Mouse (Mus musculus) neural tube, embryonic 11.5 days (tissue): ENCODE measurements around the gene Agap2. TPM values are rescaled to one million over a fixed set of nuclear protein-coding genes. Genes with fewer than 3 reads are reported as not detected.
"Not testable (repeated sequence)": the region's sequence is repeated elsewhere in the genome, so short reads cannot be mapped to it uniquely, and the experiment has no call there.

Experiments
- ATAC-seq: fragments of 200-750 bp; cut with Nextera tagmentation; 2 replicates; pipeline ENCODE4 v1.8.0; 2017; ENCODE audit warnings: moderate number of reproducible peaks, mild to moderate bottlenecking, moderate TSS enrichment, moderate library complexity; ENCODE audit not compliant: insufficient read depth, low FRiP score, low TSS enrichment
- DNase-seq: peaks from one replicate; pipeline ENCODE4 v3.0.0-alpha.2; 2015; ENCODE audit warnings: low spot score
- H3K27ac ChIP-seq: fragments of 300-500 bp; sonication (generic); 2 replicates; pipeline ENCODE4 v1.5.1; 2014; ENCODE audit warnings: low read depth, mild to moderate bottlenecking, low read length
- H3K27me3 ChIP-seq: fragments of 300-500 bp; sonication (generic); 2 replicates; pipeline ENCODE4 v1.6.1; 2014; ENCODE audit warnings: mild to moderate bottlenecking, low read length, mixed read lengths; ENCODE audit not compliant: control insufficient read depth, insufficient read depth
- H3K36me3 ChIP-seq: fragments of 300-500 bp; sonication (generic); 2 replicates; pipeline ENCODE4 v1.6.1; 2014; ENCODE audit warnings: mild to moderate bottlenecking, low read length, moderate library complexity, mixed read lengths; ENCODE audit not compliant: control insufficient read depth, insufficient read depth
- H3K4me1 ChIP-seq: fragments of 300-500 bp; sonication (generic); 2 replicates; pipeline ENCODE4 v1.6.1; 2014; ENCODE audit warnings: low read length, mixed read lengths; ENCODE audit not compliant: control insufficient read depth, insufficient read depth
- H3K4me2 ChIP-seq: fragments of 300-500 bp; sonication (generic); 2 replicates; pipeline ENCODE4 v1.6.1; 2014; ENCODE audit warnings: low read depth, mild to moderate bottlenecking, moderate library complexity
- H3K4me3 ChIP-seq: fragments of 300-500 bp; sonication (generic); 2 replicates; pipeline ENCODE4 v1.5.1; 2014; ENCODE audit warnings: low read depth, low read length
- H3K9ac ChIP-seq: fragments of 300-500 bp; sonication (generic); 2 replicates; pipeline ENCODE4 v1.6.1; 2014; ENCODE audit warnings: mild to moderate bottlenecking, low read length
- H3K9me3 ChIP-seq: fragments of 300-500 bp; sonication (generic); 2 replicates; pipeline ENCODE4 v1.6.1; 2016; ENCODE audit warnings: low read length; ENCODE audit not compliant: control insufficient read depth
- WGBS: fragments of 180-500 bp; shearing (Covaris S2); extraction: QIAGEN DNeasy Blood & Tissue Kit; methylation state at CpG from one replicate; pipeline ENCODE4 v1.1.7; 2014; 5-methylcytosine and 5-hydroxymethylcytosine counted together
- polyA plus RNA-seq: library from polyadenylated mRNA; unstranded; fragments of >200 nt; fragmentation: Nextera tagmentation; extraction: Ambion mirVana; gene quantifications from 2 replicates; pipeline ENCODE4 v1.2.1, GENCODE M21; 2014

Agap2 gene
- polyA plus RNA-seq, 1 experiment from 2014 or later = 0.94 TPM

- Histone ChIP-seq H3K4me2 (no peak overlapping the region), H3K36me3 (0 out of 2 replicates have a peak, but pooled peaks cover 2% of the 10 kb centered on the region), H3K4me3 (no peak overlapping the region), H3K4me1 (peaks cover 10% of the 10 kb centered on the region), H3K9ac (no peak overlapping the region), H3K27me3 (peaks cover 7% of the 10 kb centered on the region), H3K27ac (no peak overlapping the region), H3K9me3 (no peaks in the 10 kb centered on the region)
- ATAC-seq (no peak), DNase-seq (no peak)
- WGBS = 87% methylated on average over 19 of the region's 20 CpGs
These were observed 18.6 kb upstream of the Agap2 start for GRCm38 (mm10) chr10:127056490-127056889.

GRCm38 (mm10) chr10:127058161-127058560, 16.9 kb upstream of the Agap2 start:
- H3K4me2 ChIP-seq = peak overlapping the region; percentile 97
- 0 out of 2 replicates have a peak, but pooled peaks cover 2% of the 10 kb centered on the region for H3K36me3 ChIP-seq
- peak; percentile 11; the same call in 1 of the 2 replicates for ATAC-seq
- H3K4me1 ChIP-seq = peaks cover 12% of the 10 kb centered on the region
- 1% methylated on average over 9 of the region's 9 CpGs for WGBS
- H3K27ac ChIP-seq = no peak overlapping the region
- peak overlapping the region; percentile 92 for H3K4me3 ChIP-seq
- peak overlapping the region; percentile 86; the same call in 1 of the 2 replicates for H3K9ac ChIP-seq
- peaks cover 6% of the 10 kb centered on the region; the same call in 1 of the 2 replicates for H3K27me3 ChIP-seq
- no peaks in the 10 kb centered on the region for H3K9me3 ChIP-seq
- peak; percentile 81 for DNase-seq

- peak overlapping the region; percentile 86; the same call in 1 of the 2 replicates for H3K9ac ChIP-seq
- H3K27me3 ChIP-seq = peaks cover 6% of the 10 kb centered on the region; the same call in 1 of the 2 replicates
- no peak for ATAC-seq
- WGBS = 7% methylated on average over 8 of the region's 8 CpGs
- DNase-seq = no peak
- peaks cover 12% of the 10 kb centered on the region for H3K4me1 ChIP-seq
- H3K4me2 ChIP-seq = peak overlapping the region; percentile 97
- 0 out of 2 replicates have a peak, but pooled peaks cover 2% of the 10 kb centered on the region for H3K36me3 ChIP-seq
- no peak overlapping the region for H3K27ac ChIP-seq
- no peaks in the 10 kb centered on the region for H3K9me3 ChIP-seq
- H3K4me3 ChIP-seq = peak overlapping the region; percentile 92
These were observed 16.4 kb upstream of the Agap2 start for GRCm38 (mm10) chr10:127058708-127059107.

GRCm38 (mm10) chr10:127059174-127059967, 15.7 kb upstream of the Agap2 start:
- Histone ChIP-seq H3K9ac (peak overlapping the region; percentile 86), H3K4me3 (peak overlapping the region; percentile 92), H3K27ac (peak overlapping the region; percentile 90), H3K9me3 (no peaks in the 10 kb centered on the region), H3K27me3 (peaks cover 6% of the 10 kb centered on the region; the same call in 1 of the 2 replicates), H3K4me2 (peak overlapping the region; percentile 97), H3K4me1 (peaks cover 12% of the 10 kb centered on the region), H3K36me3 (0 out of 2 replicates have a peak, but pooled peaks cover 2% of the 10 kb centered on the region)
- peak; percentile 55 for DNase-seq
- ATAC-seq = 0 out of 2 replicates have a peak, but pooled peaks have one; percentile 1
- WGBS = under 1% methylated on average over 54 of the region's 92 CpGs

DNA sequence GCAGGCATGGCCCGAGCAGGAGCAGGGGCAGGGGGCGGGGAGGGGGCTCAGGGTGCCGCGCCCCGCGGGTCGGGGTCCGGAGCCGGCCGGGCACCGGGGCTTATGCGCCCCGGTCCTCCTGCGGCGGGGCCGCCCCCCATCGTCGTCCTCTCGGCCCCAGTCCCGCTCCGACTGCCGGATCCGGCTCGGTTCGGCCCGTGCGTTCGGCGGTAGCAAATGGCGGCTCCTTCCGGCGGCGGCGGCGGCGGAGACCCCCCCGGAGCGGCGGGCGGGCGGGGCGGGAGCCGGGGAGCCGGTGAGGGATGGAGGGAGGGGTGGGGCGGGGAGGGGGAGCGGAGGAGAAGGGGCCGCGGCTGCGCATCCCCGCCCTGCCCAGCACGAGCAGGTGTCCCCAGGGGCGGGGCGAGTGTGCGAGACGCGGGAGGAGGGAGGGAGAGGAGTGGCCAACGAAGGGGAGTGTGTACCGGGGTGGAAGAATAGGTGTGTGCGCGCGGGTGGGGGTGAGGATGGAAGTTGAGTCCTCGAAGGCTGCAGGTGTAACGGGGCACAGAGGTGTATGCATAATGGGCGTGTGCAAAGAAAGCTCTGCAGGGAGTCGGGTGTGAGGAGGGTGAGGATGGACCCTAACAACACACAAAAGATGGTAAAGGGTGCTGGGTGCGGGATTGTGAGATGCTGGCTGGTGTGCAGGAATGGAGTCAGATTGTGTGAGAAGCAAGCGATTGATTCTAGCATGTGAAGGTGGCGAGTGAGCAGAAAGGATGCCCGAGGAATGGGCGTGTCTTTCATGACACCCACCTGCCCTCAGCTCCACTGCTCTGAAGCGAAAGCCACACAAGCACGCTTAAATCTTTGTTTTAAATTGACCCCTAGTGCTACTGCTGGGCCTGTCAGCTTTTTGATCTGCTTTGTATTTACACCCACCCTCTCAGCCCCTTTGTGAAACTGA, 14.8 kb upstream of the Agap2 start, which contains the start of gene March9:
Gene March9 (minus strand): TSS at position 217 of the 949 bp plus-strand sequence.
- Histone ChIP-seq H3K4me3 (peak within 1 kb of the TSS; percentile 92), H3K27me3 (peaks cover 6% of the 10 kb centered on the region; the same call in 1 of the 2 replicates), H3K27ac (peak within 1 kb of the TSS; percentile 90), H3K36me3 (peaks cover 7% of the 10 kb centered on the region; the same call in 1 of the 2 replicates), H3K4me1 (peaks cover 12% of the 10 kb centered on the region), H3K4me2 (peak within 1 kb of the TSS; percentile 97), H3K9me3 (no peaks in the 10 kb centered on the region), H3K9ac (peak within 1 kb of the TSS; percentile 86)
- DNase-seq = peak; percentile 79
- peak; percentile 5; the same call in 1 of the 2 replicates for ATAC-seq
- WGBS = under 1% methylated on average over 28 of the region's 72 CpGs

DNA sequence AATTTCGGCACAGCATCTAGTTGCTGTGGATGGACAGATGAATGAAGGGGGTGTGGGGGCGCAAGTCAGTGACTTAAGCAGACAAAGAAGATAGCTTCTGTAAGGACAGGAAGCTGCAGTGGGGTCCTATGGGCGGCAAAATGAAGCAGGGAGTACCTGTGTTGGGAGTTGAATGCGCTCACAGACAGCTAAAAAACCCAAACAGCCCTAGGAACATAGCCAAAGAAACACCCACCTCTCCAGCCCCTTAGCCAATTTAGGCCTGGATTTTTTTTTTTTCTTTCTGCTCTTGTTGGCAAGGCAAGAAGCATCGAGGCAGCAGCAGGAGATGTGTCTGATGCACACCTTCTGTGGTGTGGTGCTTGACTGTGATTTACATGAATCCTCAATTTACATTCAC, 14.0 kb upstream of the Agap2 start:
- Histone ChIP-seq H3K27me3 (peaks cover 6% of the 10 kb centered on the region; the same call in 1 of the 2 replicates), H3K27ac (peak overlapping the region; percentile 90; the same call in 1 of the 2 replicates), H3K9me3 (no peaks in the 10 kb centered on the region), H3K4me3 (peak overlapping the region; percentile 92; the same call in 1 of the 2 replicates), H3K9ac (peak overlapping the region; percentile 86; the same call in 1 of the 2 replicates), H3K36me3 (peaks cover 13% of the 10 kb centered on the region), H3K4me1 (peaks cover 12% of the 10 kb centered on the region), H3K4me2 (peak overlapping the region; percentile 97; the same call in 1 of the 2 replicates)
- no peak for ATAC-seq
- WGBS = 31% methylated on average over 5 of the region's 5 CpGs
- no peak for DNase-seq

GRCm38 (mm10) chr10:127061513-127061912, 13.6 kb upstream of the Agap2 start:
- Histone ChIP-seq H3K9ac (no peak overlapping the region), H3K9me3 (no peaks in the 10 kb centered on the region), H3K27me3 (peaks cover 6% of the 10 kb centered on the region; the same call in 1 of the 2 replicates), H3K36me3 (peaks cover 16% of the 10 kb centered on the region), H3K4me2 (no peak overlapping the region), H3K4me1 (peaks cover 12% of the 10 kb centered on the region), H3K4me3 (no peak overlapping the region), H3K27ac (no peak overlapping the region)
- ATAC-seq = no peak
- DNase-seq = no peak
- 81% methylated on average over 2 of the region's 2 CpGs for WGBS

GRCm38 (mm10) chr10:127062101-127062500, 13.0 kb upstream of the Agap2 start:
- not testable (repeated sequence) for H3K27ac ChIP-seq, ATAC-seq, DNase-seq, H3K9me3 ChIP-seq, H3K4me3 ChIP-seq, H3K9ac ChIP-seq, H3K27me3 ChIP-seq, H3K4me2 ChIP-seq
- Histone ChIP-seq H3K36me3 (peaks cover 22% of the 10 kb centered on the region), H3K4me1 (peaks cover 12% of the 10 kb centered on the region)
- WGBS = 80% methylated on average over 4 of the region's 4 CpGs
